Mouse (Mus musculus): Measurements from ENCODE around the gene Actrt3.

DNA sequence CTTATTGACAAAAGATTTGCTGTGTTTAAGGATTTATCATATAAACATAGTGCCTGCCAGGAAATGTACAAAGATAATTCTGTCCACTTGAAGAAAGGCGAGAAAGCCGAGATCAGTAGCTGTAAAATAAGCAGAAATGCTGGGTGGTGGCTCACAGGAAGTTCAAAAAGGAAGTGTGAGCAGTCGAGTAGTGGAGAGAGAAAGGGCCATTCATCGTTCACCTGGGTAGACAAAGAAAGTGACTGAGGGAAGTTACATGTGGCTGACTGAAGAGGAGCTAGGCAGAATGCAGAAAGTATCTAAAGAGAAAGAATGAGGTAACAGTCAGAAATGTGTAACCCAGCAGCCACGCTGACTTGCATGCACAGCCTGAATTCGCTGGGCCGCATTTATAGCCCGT lies 20.4 kb upstream of the Actrt3 start:
- TF ChIP-seq SMC3 (IDR thresholded peaks at IDR 0.05; ENCODE audit: low read depth, low read length) = no peak
- TF ChIP-seq E2F4 (IDR thresholded peaks at IDR 0.05; ENCODE audit: borderline replicate concordance, low read depth, low read length) = no peak
- TF ChIP-seq MEF2A (IDR thresholded peaks at IDR 0.05; ENCODE audit: extremely low read depth, insufficient replicate concordance, low read depth, low read length, poor library complexity, severe bottlenecking) = no peak
- TF ChIP-seq MYC (IDR thresholded peaks at IDR 0.05; ENCODE audit: low read depth, low read length) = no peak
- no peak for TF ChIP-seq CTCF (IDR thresholded peaks at IDR 0.05 in 2 of 3, conservative IDR thresholded peaks at IDR 0.05 in 1 of 3; ENCODE audit: control insufficient read depth in 1 of 3, insufficient read depth in 1 of 3, low read depth in 2 of 3, low read length in 3 of 3, poor library complexity in 1 of 3, severe bottlenecking in 1 of 3)
- TF ChIP-seq USF1 (IDR thresholded peaks at IDR 0.05; ENCODE audit: low read depth, low read length) = no peak
- no peak for TF ChIP-seq ZMIZ1 (IDR thresholded peaks at IDR 0.05; ENCODE audit: low read depth, low read length)
- no peak for TF ChIP-seq TBP (IDR thresholded peaks at IDR 0.05; ENCODE audit: low read depth, low read length)
- no peak for TF ChIP-seq RAD21 (IDR thresholded peaks at IDR 0.05; ENCODE audit: low read depth, low read length)
- no peak for TF ChIP-seq UBTF (IDR thresholded peaks at IDR 0.05; ENCODE audit: borderline replicate concordance, insufficient read depth, low read depth, low read length)
- TF ChIP-seq MAFK (IDR thresholded peaks at IDR 0.05; ENCODE audit: borderline replicate concordance, low read depth, low read length) = no peak
- TF ChIP-seq GABPA (IDR thresholded peaks at IDR 0.05; ENCODE audit: low read depth, low read length) = no peak
- TF ChIP-seq CHD1 (IDR thresholded peaks at IDR 0.05; ENCODE audit: low read depth, low read length) = no peak
- TF ChIP-seq TCF12 (IDR thresholded peaks at IDR 0.05; ENCODE audit: low read depth, low read length) = no peak
